Mouse (Mus musculus) forebrain, embryonic 16.5 days (tissue): ENCODE results near the gene Il15. TPM values are rescaled to one million over a fixed set of nuclear protein-coding genes. Genes with fewer than 3 reads are reported as not detected.

Experiments used
- ATAC-seq: fragments of 200-750 bp; cut with Nextera tagmentation; 2 replicates; pipeline ENCODE4 v1.8.0; 2017; ENCODE audit warnings: mild to moderate bottlenecking, moderate library complexity
- H3K27ac ChIP-seq: fragments of 300-500 bp; sonication (generic); 2 replicates; pipeline ENCODE4 v1.5.1; 2014; ENCODE audit warnings: low read length, control low read depth
- H3K27me3 ChIP-seq: fragments of 300-500 bp; sonication (generic); replicated peaks from 2 replicates; pipeline ENCODE4 v1.6.1; 2014; ENCODE audit warnings: low read length; ENCODE audit not compliant: control insufficient read depth, insufficient read depth
- H3K36me3 ChIP-seq: fragments of 300-500 bp; sonication (generic); 2 replicates; pipeline ENCODE4 v1.6.1; 2014; ENCODE audit not compliant: control insufficient read depth, insufficient read depth
- H3K4me1 ChIP-seq: fragments of 300-500 bp; sonication (generic); replicated peaks from 2 replicates; pipeline ENCODE4 v1.6.1; 2014; ENCODE audit warnings: low read length; ENCODE audit not compliant: control insufficient read depth, insufficient read depth
- H3K4me2 ChIP-seq: fragments of 300-500 bp; sonication (generic); 2 replicates; pipeline ENCODE4 v1.6.1; 2014; ENCODE audit warnings: mild to moderate bottlenecking, low read length, control low read depth
- H3K4me3 ChIP-seq: fragments of 300-500 bp; sonication (generic); replicated peaks from 2 replicates; pipeline ENCODE4 v1.5.1; 2014; ENCODE audit warnings: mild to moderate bottlenecking, low read length, control low read depth
- H3K9ac ChIP-seq: fragments of 300-500 bp; sonication (generic); replicated peaks from 2 replicates; pipeline ENCODE4 v1.6.1; 2014; ENCODE audit warnings: low read depth, low read length, control low read depth
- H3K9me3 ChIP-seq: fragments of 300-500 bp; sonication (generic); 2 replicates; pipeline ENCODE4 v1.6.1; 2016; ENCODE audit warnings: low read length; ENCODE audit not compliant: control insufficient read depth
- WGBS: fragments of 180-500 bp; shearing (Covaris S2); extraction: QIAGEN DNeasy Blood & Tissue Kit; methylation state at CpG from one replicate; pipeline ENCODE4 v1.1.7; 2014; 5-methylcytosine and 5-hydroxymethylcytosine counted together
- polyA plus RNA-seq: library from polyadenylated mRNA; unstranded; fragments of >200 nt; fragmentation: Nextera tagmentation; extraction: Ambion mirVana; gene quantifications from 2 replicates; pipeline ENCODE4 v1.2.1, GENCODE M21; 2015

Gene Il15
- polyA plus RNA-seq, 1 experiment from 2014 or later, result 1.6 TPM

- Histone ChIP-seq H3K27ac (no peak overlapping the region), H3K27me3 (no peaks in the 10 kb centered on the region), H3K4me2 (no peak overlapping the region), H3K4me3 (no peak overlapping the region), H3K4me1 (peaks cover 8% of the 10 kb centered on the region), H3K36me3 (no peaks in the 10 kb centered on the region), H3K9me3 (no peaks in the 10 kb centered on the region), H3K9ac (no peak overlapping the region)
- WGBS, result 55% methylated on average over 2 of the region's 2 CpGs
- no peak for ATAC-seq
These were observed 20.7 kb downstream of the Il15 start for GRCm38 (mm10) chr8:82382316-82382715.

DNA sequence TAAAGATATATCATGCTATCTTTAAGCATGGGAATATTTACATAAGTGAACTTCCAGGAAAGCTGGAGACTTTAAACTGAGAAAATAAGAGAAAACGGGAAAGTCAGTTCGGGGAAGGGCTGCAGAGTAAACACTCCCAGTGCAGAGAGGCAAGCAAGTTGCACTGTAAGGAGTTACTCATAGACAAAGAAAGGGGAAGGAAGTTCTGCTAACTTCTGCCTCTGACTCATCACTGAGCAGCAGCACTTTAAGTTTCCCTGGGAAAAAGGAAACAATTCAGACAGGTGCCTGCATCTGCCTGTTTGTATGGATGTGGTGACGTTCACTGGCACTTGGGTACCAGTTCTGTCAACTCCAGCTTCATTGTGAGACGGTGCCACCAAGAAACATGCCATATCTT, 28.6 kb downstream of the Il15 start:
- no peaks in the 10 kb centered on the region for H3K36me3 ChIP-seq
- H3K4me1 ChIP-seq, result no peaks in the 10 kb centered on the region
- ATAC-seq, result no peak
- no peaks in the 10 kb centered on the region for H3K27me3 ChIP-seq
- H3K4me2 ChIP-seq, result no peak overlapping the region
- no peak overlapping the region for H3K27ac ChIP-seq
- 88% methylated on average over 4 of the region's 4 CpGs for WGBS
- H3K9me3 ChIP-seq, result no peaks in the 10 kb centered on the region
- H3K9ac ChIP-seq, result no peak overlapping the region
- no peak overlapping the region for H3K4me3 ChIP-seq

GRCm38 (mm10) chr8:82372846-82373245, 30.2 kb downstream of the Il15 start:
- WGBS, result 93% methylated on average over 6 of the region's 6 CpGs
- ATAC-seq, result no peak
- Histone ChIP-seq H3K27me3 (no peaks in the 10 kb centered on the region), H3K9me3 (no peaks in the 10 kb centered on the region), H3K27ac (no peak overlapping the region), H3K4me3 (no peak overlapping the region), H3K36me3 (no peaks in the 10 kb centered on the region), H3K9ac (no peak overlapping the region), H3K4me1 (no peaks in the 10 kb centered on the region), H3K4me2 (no peak overlapping the region)

- WGBS, result 92% methylated on average over 6 of the region's 6 CpGs
- ATAC-seq, result no peak
- no peaks in the 10 kb centered on the region for H3K4me1 ChIP-seq
These were observed 32.4 kb downstream of the Il15 start for GRCm38 (mm10) chr8:82370657-82371056.

GRCm38 (mm10) chr8:82361061-82361460, 42.0 kb downstream of the Il15 start:
- H3K27ac ChIP-seq, result no peak overlapping the region
- no peak overlapping the region for H3K4me3 ChIP-seq
- no peak overlapping the region for H3K4me2 ChIP-seq
- no peaks in the 10 kb centered on the region for H3K9me3 ChIP-seq
- H3K4me1 ChIP-seq, result no peaks in the 10 kb centered on the region
- WGBS, result 92% methylated on average over 1 of the region's 1 CpGs
- H3K27me3 ChIP-seq, result no peaks in the 10 kb centered on the region
- no peak for ATAC-seq
- H3K36me3 ChIP-seq, result no peaks in the 10 kb centered on the region
- no peak overlapping the region for H3K9ac ChIP-seq

More at GRCm38 (mm10) chr8:82370657-82371056, 32.4 kb downstream of the Il15 start:
- Histone ChIP-seq H3K27ac (no peak overlapping the region), H3K9ac (no peak overlapping the region), H3K27me3 (no peaks in the 10 kb centered on the region), H3K36me3 (no peaks in the 10 kb centered on the region), H3K4me2 (no peak overlapping the region), H3K9me3 (no peaks in the 10 kb centered on the region), H3K4me3 (no peak overlapping the region)

DNA sequence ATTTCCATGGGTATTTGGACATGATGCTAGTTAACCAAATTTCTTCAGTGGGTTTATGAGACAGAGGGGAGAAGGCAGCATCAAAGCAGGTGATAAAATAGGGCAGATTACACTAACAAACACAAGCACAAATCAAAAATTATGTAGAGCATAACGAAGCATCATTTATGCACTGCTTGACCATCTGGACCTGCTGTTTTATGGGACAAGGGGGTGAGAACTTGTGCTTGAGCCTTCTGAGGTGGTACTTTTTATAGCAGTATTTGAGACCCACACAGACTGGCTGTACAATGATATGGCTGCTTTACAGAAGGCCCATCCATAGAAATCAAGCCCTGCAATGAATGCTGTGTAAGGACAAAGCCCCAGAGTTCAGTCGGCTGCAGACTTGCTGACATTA, 46.9 kb downstream of the Il15 start:
- no peak overlapping the region for H3K4me2 ChIP-seq
- H3K4me1 ChIP-seq, result no peaks in the 10 kb centered on the region
- no peak overlapping the region for H3K4me3 ChIP-seq
- H3K36me3 ChIP-seq, result no peaks in the 10 kb centered on the region
- no peaks in the 10 kb centered on the region for H3K27me3 ChIP-seq
- H3K9ac ChIP-seq, result no peak overlapping the region
- ATAC-seq, result no peak
- H3K9me3 ChIP-seq, result no peaks in the 10 kb centered on the region
- 77% methylated on average over 2 of the region's 2 CpGs for WGBS
- H3K27ac ChIP-seq, result no peak overlapping the region

GRCm38 (mm10) chr8:82351268-82351943, 51.6 kb downstream of the Il15 start:
- no peak for ATAC-seq
- H3K9ac ChIP-seq, result no peak overlapping the region
- WGBS, result 62% methylated on average over 1 of the region's 1 CpGs

GRCm38 (mm10) chr8:82349299-82349698, 53.7 kb downstream of the Il15 start:
- Histone ChIP-seq H3K27ac (no peak overlapping the region), H3K9ac (no peak overlapping the region), H3K4me1 (no peaks in the 10 kb centered on the region), H3K4me3 (no peak overlapping the region), H3K9me3 (no peaks in the 10 kb centered on the region), H3K27me3 (no peaks in the 10 kb centered on the region), H3K4me2 (no peak overlapping the region), H3K36me3 (no peaks in the 10 kb centered on the region)
- ATAC-seq, result no peak
- 56% methylated on average over 2 of the region's 2 CpGs for WGBS

More at GRCm38 (mm10) chr8:82351268-82351943, 51.6 kb downstream of the Il15 start:
- H3K4me1 ChIP-seq, result no peaks in the 10 kb centered on the region
- H3K27me3 ChIP-seq, result no peaks in the 10 kb centered on the region
- no peak overlapping the region for H3K27ac ChIP-seq
- H3K4me3 ChIP-seq, result no peak overlapping the region
- no peak overlapping the region for H3K4me2 ChIP-seq
- H3K36me3 ChIP-seq, result no peaks in the 10 kb centered on the region
- no peaks in the 10 kb centered on the region for H3K9me3 ChIP-seq

DNA sequence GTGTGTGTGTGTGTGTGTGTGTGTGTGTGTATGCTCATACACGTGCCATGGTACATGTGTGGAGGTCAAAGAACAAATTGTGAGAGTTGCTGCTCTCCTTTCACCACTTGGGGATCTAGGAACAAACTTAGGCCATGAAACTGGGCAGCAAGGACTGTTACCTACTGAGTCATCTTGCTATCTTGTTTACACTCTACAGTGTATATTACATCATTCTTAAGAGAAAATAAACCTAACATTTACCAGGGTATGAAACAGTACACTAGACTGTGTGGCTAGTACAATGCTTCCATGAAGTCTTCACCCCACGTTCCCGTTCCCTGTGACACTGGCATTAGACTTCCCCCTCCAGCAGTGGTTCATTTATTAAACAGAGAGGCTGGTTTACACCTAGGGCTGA, 56.5 kb downstream of the Il15 start:
- H3K9ac ChIP-seq, result no peak overlapping the region
- no peak for ATAC-seq
- H3K27ac ChIP-seq, result no peak overlapping the region
- no peak overlapping the region for H3K4me2 ChIP-seq
- no peaks in the 10 kb centered on the region for H3K4me1 ChIP-seq
- H3K9me3 ChIP-seq, result no peaks in the 10 kb centered on the region
- H3K36me3 ChIP-seq, result no peaks in the 10 kb centered on the region
- no peak overlapping the region for H3K4me3 ChIP-seq
- WGBS, result 75% methylated on average over 3 of the region's 3 CpGs
- H3K27me3 ChIP-seq, result no peaks in the 10 kb centered on the region
